Mouse (Mus musculus): ENCODE data around the gene 4930519G04Rik. TPM values are rescaled to one million over a fixed set of nuclear protein-coding genes. Genes with fewer than 3 reads are reported as not detected.
"Not testable (repeated sequence)": the region's sequence is repeated elsewhere in the genome, so short reads cannot be mapped to it uniquely, and the experiment has no call there.

Gene 4930519G04Rik
- polyA plus RNA-seq, 1 experiment from 2014 or later = not detected

DNA sequence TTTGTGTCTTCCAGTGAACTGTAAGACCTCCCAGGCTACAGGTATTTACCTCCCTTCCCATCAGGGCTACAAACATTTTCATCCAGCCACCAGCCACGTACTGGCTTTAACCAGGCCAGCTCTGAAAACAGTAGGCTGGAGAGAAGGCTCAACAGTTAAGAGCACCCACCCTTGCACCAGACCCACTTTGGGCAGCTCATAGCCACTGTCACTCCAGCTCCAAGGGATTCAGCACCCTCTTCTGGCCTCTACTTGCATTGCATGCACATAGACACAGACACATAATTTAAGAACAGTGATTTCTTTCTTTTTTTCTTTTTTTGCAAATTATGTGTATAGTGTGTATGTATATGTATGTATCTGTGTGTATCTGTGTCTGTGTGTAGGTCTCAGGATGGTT is 48.9 kb downstream of the 4930519G04Rik start:
- Histone ChIP-seq H3K4me1 (ENCODE audit: control insufficient read depth, insufficient read depth, low read length) (no peaks in the 10 kb centered on the region; the same call in 1 of the 2 replicates), H3K36me3 (ENCODE audit: control insufficient read depth, insufficient read depth, low read length) (no peaks in the 10 kb centered on the region), H3K4me3 (ENCODE audit: low read depth, low read length) (no peak overlapping the region), H3K27me3 (ENCODE audit: control insufficient read depth, insufficient read depth, low read length) (peaks cover 3% of the 10 kb centered on the region), H3K27ac (ENCODE audit: low read depth, low read length) (no peak overlapping the region), H3K9ac (ENCODE audit: low read depth, low read length) (no peak overlapping the region), H3K4me2 (no peak overlapping the region), H3K9me3 (replicated peaks; ENCODE audit: control insufficient read depth, low read length) (no peaks in the 10 kb centered on the region)
- no peak for ATAC-seq (replicated peaks; ENCODE audit: insufficient number of reproducible peaks, low FRiP score, low TSS enrichment)
- WGBS (ENCODE audit: insufficient replicate concordance) = 52% methylated on average over 1 of the region's 1 CpGs

DNA sequence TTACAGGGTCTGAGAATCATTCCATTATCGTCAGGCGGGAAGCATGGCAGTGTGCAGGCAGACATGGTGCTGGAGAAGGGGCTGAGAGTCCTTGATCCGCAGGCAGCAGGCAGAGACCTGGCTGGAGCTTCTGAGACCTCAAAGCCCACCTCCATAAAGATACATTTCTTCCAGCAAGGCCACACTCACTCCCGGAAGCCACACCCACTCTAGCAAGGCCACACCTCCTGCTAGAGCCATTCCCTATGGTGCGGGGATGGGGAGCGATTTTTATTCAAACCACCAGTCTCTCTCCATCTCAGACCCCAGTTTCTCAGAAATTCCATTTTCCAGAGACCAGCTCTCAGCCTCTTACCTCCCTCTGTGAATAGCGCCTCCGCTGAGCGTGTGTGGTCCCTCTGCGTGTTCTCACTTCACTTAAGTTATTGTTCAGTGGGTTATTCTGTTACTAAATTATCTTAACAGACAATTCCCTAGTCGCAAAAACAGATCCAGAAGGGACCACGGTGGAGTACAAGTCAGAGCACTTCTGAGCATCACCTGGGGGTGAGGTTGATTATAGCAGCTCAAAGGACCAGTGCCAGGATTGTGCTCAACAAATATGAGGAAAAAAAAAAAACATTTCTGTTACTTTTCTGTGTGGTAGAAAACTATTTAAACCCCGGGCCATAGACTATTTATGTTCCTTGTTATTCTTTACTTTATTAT is 55.3 kb downstream of the 4930519G04Rik start:
- Histone ChIP-seq H3K4me2 (no peak overlapping the region), H3K9ac (ENCODE audit: low read depth, low read length) (no peak overlapping the region), H3K36me3 (ENCODE audit: control insufficient read depth, insufficient read depth, low read length) (no peaks in the 10 kb centered on the region), H3K27me3 (ENCODE audit: control insufficient read depth, insufficient read depth, low read length) (0 out of 2 replicates have a peak, but pooled peaks cover 2% of the 10 kb centered on the region), H3K27ac (ENCODE audit: low read depth, low read length) (no peak overlapping the region), H3K4me1 (ENCODE audit: control insufficient read depth, insufficient read depth, low read length) (no peaks in the 10 kb centered on the region), H3K9me3 (replicated peaks; ENCODE audit: control insufficient read depth, low read length) (no peaks in the 10 kb centered on the region), H3K4me3 (ENCODE audit: low read depth, low read length) (no peak overlapping the region)
- ATAC-seq (replicated peaks; ENCODE audit: insufficient number of reproducible peaks, low FRiP score, low TSS enrichment) = no peak
- WGBS (ENCODE audit: insufficient replicate concordance) = 49% methylated on average over 13 of the region's 13 CpGs

DNA sequence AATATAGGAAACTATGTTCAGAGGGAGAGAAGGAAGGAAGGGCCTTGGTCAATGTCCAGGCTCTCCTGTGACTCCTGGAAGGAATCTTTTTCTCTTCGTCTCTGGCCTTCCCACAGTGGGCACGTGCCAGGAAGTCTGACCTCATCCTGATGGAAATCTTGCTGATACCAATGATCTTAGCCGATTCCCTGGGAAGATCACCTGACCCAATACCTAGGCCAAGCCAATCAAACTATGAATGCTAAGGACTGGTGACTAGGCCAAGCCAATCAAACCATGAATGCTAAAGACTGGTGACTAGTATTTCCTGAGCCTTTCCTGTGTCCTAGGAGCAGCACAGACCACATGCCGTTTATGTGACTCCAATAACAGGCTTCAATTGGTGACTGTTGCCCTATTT is 60.2 kb downstream of the 4930519G04Rik start:
- no peaks in the 10 kb centered on the region for H3K27me3 ChIP-seq (ENCODE audit: control insufficient read depth, insufficient read depth, low read length)
- no peak overlapping the region for H3K27ac ChIP-seq (ENCODE audit: low read depth, low read length)
- ATAC-seq (replicated peaks; ENCODE audit: insufficient number of reproducible peaks, low FRiP score, low TSS enrichment) = no peak
- H3K9ac ChIP-seq (ENCODE audit: low read depth, low read length) = no peak overlapping the region
- no peak overlapping the region for H3K4me3 ChIP-seq (ENCODE audit: low read depth, low read length)
- no peaks in the 10 kb centered on the region for H3K4me1 ChIP-seq (ENCODE audit: control insufficient read depth, insufficient read depth, low read length)
- H3K4me2 ChIP-seq = no peak overlapping the region
- 58% methylated on average over 4 of the region's 4 CpGs for WGBS (ENCODE audit: insufficient replicate concordance)
- no peaks in the 10 kb centered on the region for H3K9me3 ChIP-seq (replicated peaks; ENCODE audit: control insufficient read depth, low read length)
- no peaks in the 10 kb centered on the region for H3K36me3 ChIP-seq (ENCODE audit: control insufficient read depth, insufficient read depth, low read length)

DNA sequence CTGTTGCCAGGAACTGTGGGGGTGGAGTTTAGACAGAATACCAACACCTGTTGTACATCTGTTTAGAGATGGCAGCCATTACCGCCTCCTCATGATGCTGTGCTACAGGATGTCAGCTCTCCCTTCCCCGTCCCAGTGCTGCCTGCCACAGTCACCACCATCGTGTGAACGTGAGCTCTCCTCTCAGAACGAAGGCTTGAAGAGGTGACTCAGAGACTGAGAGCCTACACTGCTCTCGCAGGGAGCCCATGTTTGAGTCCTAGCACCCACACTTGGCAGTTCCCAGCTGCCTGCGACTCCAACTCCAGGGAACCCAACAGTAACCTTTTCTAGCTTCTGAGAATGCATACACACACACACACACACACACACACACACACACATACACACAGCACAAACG is 61.4 kb downstream of the 4930519G04Rik start:
- 59% methylated on average over 8 of the region's 8 CpGs for WGBS (ENCODE audit: insufficient replicate concordance)
- H3K27me3 ChIP-seq (ENCODE audit: control insufficient read depth, insufficient read depth, low read length) = no peaks in the 10 kb centered on the region
- ATAC-seq (replicated peaks; ENCODE audit: insufficient number of reproducible peaks, low FRiP score, low TSS enrichment) = no peak
- H3K9ac ChIP-seq (ENCODE audit: low read depth, low read length) = no peak overlapping the region
- H3K27ac ChIP-seq (ENCODE audit: low read depth, low read length) = no peak overlapping the region
- no peaks in the 10 kb centered on the region for H3K4me1 ChIP-seq (ENCODE audit: control insufficient read depth, insufficient read depth, low read length)
- no peaks in the 10 kb centered on the region for H3K36me3 ChIP-seq (ENCODE audit: control insufficient read depth, insufficient read depth, low read length)
- H3K9me3 ChIP-seq (replicated peaks; ENCODE audit: control insufficient read depth, low read length) = no peaks in the 10 kb centered on the region
- no peak overlapping the region for H3K4me2 ChIP-seq
- no peak overlapping the region for H3K4me3 ChIP-seq (ENCODE audit: low read depth, low read length)

DNA sequence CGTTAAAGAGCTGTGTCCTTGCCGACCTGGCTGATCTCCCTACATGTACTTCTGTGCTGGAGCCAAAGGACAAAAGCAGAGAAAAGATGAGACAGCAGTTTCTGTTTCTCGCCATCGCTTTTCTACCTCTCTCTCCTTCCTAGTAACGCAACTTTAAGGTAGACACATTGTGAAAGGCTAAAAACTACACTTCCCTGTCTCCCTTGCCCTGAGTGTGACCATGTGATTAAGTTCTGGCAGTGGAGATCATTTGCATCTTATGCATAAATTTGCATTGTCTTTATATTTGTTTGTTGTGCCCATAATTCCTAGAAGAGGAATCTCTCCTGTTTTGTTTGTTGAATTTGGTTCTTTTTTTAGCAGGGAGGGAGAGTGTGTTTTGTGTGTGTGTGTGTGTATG is 62.4 kb downstream of the 4930519G04Rik start:
- H3K27me3 ChIP-seq (ENCODE audit: control insufficient read depth, insufficient read depth, low read length) = no peaks in the 10 kb centered on the region

DNA sequence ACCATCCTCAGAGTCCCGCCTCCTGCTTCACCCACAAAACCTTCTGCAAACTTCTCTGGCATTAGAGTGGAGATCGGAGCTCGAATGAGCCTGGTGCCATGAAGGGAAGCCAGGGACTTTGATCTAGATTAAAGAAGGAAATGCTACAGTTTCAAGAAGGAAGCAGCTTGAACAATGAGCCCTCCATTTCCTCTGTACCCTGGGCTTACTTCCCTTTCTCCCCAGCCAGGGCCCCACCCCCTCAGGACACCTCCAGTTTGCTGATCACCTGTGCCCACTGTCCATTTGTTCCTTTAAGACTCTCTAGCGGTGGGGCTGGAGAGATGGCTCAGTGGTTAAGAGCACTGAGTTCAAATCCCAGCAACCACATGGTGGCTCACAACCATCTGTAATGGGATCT is 63.3 kb downstream of the 4930519G04Rik start:
- Histone ChIP-seq H3K9me3 (replicated peaks; ENCODE audit: control insufficient read depth, low read length) (no peaks in the 10 kb centered on the region), H3K27ac (ENCODE audit: low read depth, low read length) (no peak overlapping the region), H3K9ac (ENCODE audit: low read depth, low read length) (no peak overlapping the region), H3K27me3 (ENCODE audit: control insufficient read depth, insufficient read depth, low read length) (no peaks in the 10 kb centered on the region), H3K4me3 (ENCODE audit: low read depth, low read length) (no peak overlapping the region), H3K4me2 (no peak overlapping the region), H3K4me1 (ENCODE audit: control insufficient read depth, insufficient read depth, low read length) (no peaks in the 10 kb centered on the region), H3K36me3 (ENCODE audit: control insufficient read depth, insufficient read depth, low read length) (no peaks in the 10 kb centered on the region)
- whole genome bisulfite sequencing (ENCODE audit: insufficient replicate concordance) = 80% methylated on average over 4 of the region's 4 CpGs
- ATAC-seq (replicated peaks; ENCODE audit: insufficient number of reproducible peaks, low FRiP score, low TSS enrichment) = no peak

More for the DNA sequence above, 62.4 kb downstream of the 4930519G04Rik start:
- Histone ChIP-seq H3K9me3 (replicated peaks; ENCODE audit: control insufficient read depth, low read length) (no peaks in the 10 kb centered on the region), H3K27ac (ENCODE audit: low read depth, low read length) (no peak overlapping the region), H3K4me2 (no peak overlapping the region), H3K9ac (ENCODE audit: low read depth, low read length) (no peak overlapping the region), H3K36me3 (ENCODE audit: control insufficient read depth, insufficient read depth, low read length) (no peaks in the 10 kb centered on the region), H3K4me3 (ENCODE audit: low read depth, low read length) (no peak overlapping the region), H3K4me1 (ENCODE audit: control insufficient read depth, insufficient read depth, low read length) (no peaks in the 10 kb centered on the region)
- 76% methylated on average over 5 of the region's 5 CpGs for WGBS (ENCODE audit: insufficient replicate concordance)
- no peak for ATAC-seq (replicated peaks; ENCODE audit: insufficient number of reproducible peaks, low FRiP score, low TSS enrichment)

DNA sequence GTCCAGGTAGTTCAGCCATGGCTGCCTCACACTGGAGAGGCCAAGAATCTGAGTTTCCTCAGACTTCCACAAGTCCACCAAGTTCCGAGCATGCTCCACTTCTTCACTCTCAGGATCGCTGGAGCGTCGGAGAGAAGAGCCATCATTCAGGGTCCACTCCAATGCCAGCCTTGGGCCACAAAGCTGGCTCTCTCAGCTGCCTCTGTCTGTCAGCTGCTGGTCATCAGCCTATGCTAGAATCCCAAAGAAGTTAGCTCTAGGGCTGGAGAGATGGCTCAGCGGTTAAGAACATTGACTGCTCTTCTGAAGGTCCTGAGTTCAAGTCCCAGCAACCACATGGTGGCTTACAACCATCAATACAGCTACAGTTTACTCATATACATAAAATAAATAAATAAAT is 63.9 kb downstream of the 4930519G04Rik start:
- H3K9me3 ChIP-seq (replicated peaks; ENCODE audit: control insufficient read depth, low read length); ATAC-seq (replicated peaks; ENCODE audit: insufficient number of reproducible peaks, low FRiP score, low TSS enrichment): not testable (repeated sequence)
- WGBS (ENCODE audit: insufficient replicate concordance) = 87% methylated on average over 5 of the region's 5 CpGs

DNA sequence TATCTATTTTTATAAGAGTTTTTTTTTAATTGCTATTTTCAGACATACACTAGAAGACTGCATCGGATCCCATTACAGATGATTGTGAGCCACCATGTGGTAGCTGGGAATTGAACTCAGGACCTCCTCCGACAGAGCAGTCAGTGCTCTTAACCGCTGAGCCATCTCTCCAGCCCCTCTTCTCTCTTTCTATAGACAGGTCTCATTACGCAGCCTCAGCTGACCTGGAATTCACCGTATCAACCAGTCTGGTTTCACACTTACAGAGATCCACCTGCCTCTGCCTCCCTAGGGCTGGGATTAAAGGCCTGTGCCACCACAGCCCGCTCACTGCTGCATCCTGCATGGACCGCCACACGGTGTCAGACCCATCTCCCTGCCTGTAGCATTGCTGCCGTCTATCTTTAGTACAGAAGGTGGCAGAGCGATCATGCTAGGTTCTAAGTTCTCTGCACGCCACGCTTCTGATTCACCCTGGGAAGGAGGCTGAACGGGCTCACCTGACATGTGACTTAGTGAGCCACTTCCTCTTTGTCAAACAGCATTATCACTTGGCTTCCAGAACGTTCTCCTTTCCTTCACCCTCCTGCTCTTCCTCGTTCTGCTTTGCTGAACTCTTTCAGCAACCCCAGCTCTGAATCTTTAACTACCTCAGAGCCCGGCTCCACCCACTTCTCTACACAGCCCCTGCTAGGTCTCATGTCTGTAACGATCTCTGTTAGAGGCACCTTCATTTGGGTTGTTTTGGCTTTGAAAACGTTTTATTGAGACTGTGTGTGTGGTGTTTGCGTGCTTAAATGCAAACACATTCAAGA is 68.3 kb downstream of the 4930519G04Rik start:
- no peak overlapping the region for H3K27ac ChIP-seq (ENCODE audit: low read depth, low read length)
- no peaks in the 10 kb centered on the region for H3K9me3 ChIP-seq (replicated peaks; ENCODE audit: control insufficient read depth, low read length)
- H3K4me3 ChIP-seq (ENCODE audit: low read depth, low read length) = no peak overlapping the region
- ATAC-seq (replicated peaks; ENCODE audit: insufficient number of reproducible peaks, low FRiP score, low TSS enrichment) = no peak
- no peaks in the 10 kb centered on the region for H3K36me3 ChIP-seq (ENCODE audit: control insufficient read depth, insufficient read depth, low read length)
- H3K4me1 ChIP-seq (ENCODE audit: control insufficient read depth, insufficient read depth, low read length) = 0 out of 2 replicates have a peak, but pooled peaks cover 4% of the 10 kb centered on the region
- H3K27me3 ChIP-seq (ENCODE audit: control insufficient read depth, insufficient read depth, low read length) = no peaks in the 10 kb centered on the region
- WGBS (ENCODE audit: insufficient replicate concordance) = 69% methylated on average over 19 of the region's 19 CpGs
- no peak overlapping the region for H3K9ac ChIP-seq (ENCODE audit: low read depth, low read length)
- no peak overlapping the region for H3K4me2 ChIP-seq

More for the DNA sequence above, 63.9 kb downstream of the 4930519G04Rik start:
- not testable (repeated sequence) for H3K27ac ChIP-seq (ENCODE audit: low read depth, low read length); H3K36me3 ChIP-seq (ENCODE audit: control insufficient read depth, insufficient read depth, low read length); H3K4me1 ChIP-seq (ENCODE audit: control insufficient read depth, insufficient read depth, low read length); H3K4me2 ChIP-seq; H3K27me3 ChIP-seq (ENCODE audit: control insufficient read depth, insufficient read depth, low read length); H3K9ac ChIP-seq (ENCODE audit: low read depth, low read length); H3K4me3 ChIP-seq (ENCODE audit: low read depth, low read length)
